Mouse (Mus musculus): ENCODE measurements around the gene Hcfc1. TPM values are rescaled to one million over a fixed set of nuclear protein-coding genes. Genes with fewer than 3 reads are reported as not detected.

The Hcfc1 gene
- 107 to 120 TPM (median 111 TPM) in 4 replicates for total RNA-seq (2023)

GRCm38 (mm10) chrX:73966248-73967176 lies at the start of gene Hcfc1:
TSS of gene Hcfc1 (minus strand) at chrX:73966357.

GRCm38 (mm10) chrX:73930402-73931062 lies 35.6 kb downstream of the Hcfc1 start, which contains the start of gene Renbp:
TSS of gene Renbp (minus strand) at chrX:73930850.

GRCm38 (mm10) chrX:73921823-73922549 lies 44.2 kb downstream of the Hcfc1 start, which contains the start of the genes Arhgap4 and Naa10:
TSS of gene Arhgap4 (minus strand) at chrX:73921870.
TSS of gene Naa10 (minus strand) at chrX:73921944.

GRCm38 (mm10) chrX:73895719-73896118 lies 70.4 kb downstream of the Hcfc1 start, which contains the start of gene L1cam:
TSS of gene L1cam (minus strand) at chrX:73896105.

Other genes starting within 250 kb of the Hcfc1 start
- gene Abcd1, start 249.8 kb downstream of the Hcfc1 start, total RNA-seq (2023), result 67.1 to 75.5 TPM (median 69.5 TPM) in 4 replicates
- gene Plxnb3, start 209.3 kb downstream of the Hcfc1 start, total RNA-seq (2023), result 0.09 TPM in 1 of 4 replicates, not detected in the others
- 162 to 174 TPM (median 166 TPM) in 4 replicates for gene Srpk3, start 192.0 kb downstream of the Hcfc1 start, total RNA-seq (2023)
- 144 to 159 TPM (median 154 TPM) in 4 replicates for gene Idh3g, start 179.5 kb downstream of the Hcfc1 start, total RNA-seq (2023)
- gene Ssr4, start 179.3 kb downstream of the Hcfc1 start, total RNA-seq (2023), result 126 to 139 TPM (median 134 TPM) in 4 replicates
- gene Pdzd4, start 141.4 kb downstream of the Hcfc1 start, total RNA-seq (2023), result 0.52 to 1.3 TPM (median 0.90 TPM) in 4 replicates
- gene Avpr2, start 74.3 kb downstream of the Hcfc1 start, total RNA-seq (2023), result 0.21 TPM in 1 of 4 replicates, not detected in the others
- 16.2 to 21.5 TPM (median 17.9 TPM) in 4 replicates for gene L1cam, start 70.3 kb downstream of the Hcfc1 start, total RNA-seq (2023)
- gene Arhgap4, start 44.5 kb downstream of the Hcfc1 start, total RNA-seq (2023), result 327 to 363 TPM (median 346 TPM) in 4 replicates
- gene Naa10, start 44.4 kb downstream of the Hcfc1 start, total RNA-seq (2023), result 47.6 to 57.0 TPM (median 52.9 TPM) in 4 replicates
- 36.1 to 45.6 TPM (median 43.1 TPM) in 4 replicates for gene Renbp, start 35.5 kb downstream of the Hcfc1 start, total RNA-seq (2023)
- 179 to 208 TPM (median 199 TPM) in 4 replicates for gene Irak1, start 57.6 kb upstream of the Hcfc1 start, total RNA-seq (2023)
- not detected in 4 replicates for gene Opn1mw, start 161.1 kb upstream of the Hcfc1 start, total RNA-seq (2023)
- gene Mecp2, start 169.0 kb upstream of the Hcfc1 start, total RNA-seq (2023), result 45.7 to 54.8 TPM (median 49.6 TPM) in 4 replicates
- gene Tex28, start 201.5 kb upstream of the Hcfc1 start, total RNA-seq (2023), result not detected in 4 replicates
- not detected in 4 replicates for gene Tktl1, start 210.9 kb upstream of the Hcfc1 start, total RNA-seq (2023)

All from B cell, adult 62 days (primary cell).